In the genomic region with DNA sequence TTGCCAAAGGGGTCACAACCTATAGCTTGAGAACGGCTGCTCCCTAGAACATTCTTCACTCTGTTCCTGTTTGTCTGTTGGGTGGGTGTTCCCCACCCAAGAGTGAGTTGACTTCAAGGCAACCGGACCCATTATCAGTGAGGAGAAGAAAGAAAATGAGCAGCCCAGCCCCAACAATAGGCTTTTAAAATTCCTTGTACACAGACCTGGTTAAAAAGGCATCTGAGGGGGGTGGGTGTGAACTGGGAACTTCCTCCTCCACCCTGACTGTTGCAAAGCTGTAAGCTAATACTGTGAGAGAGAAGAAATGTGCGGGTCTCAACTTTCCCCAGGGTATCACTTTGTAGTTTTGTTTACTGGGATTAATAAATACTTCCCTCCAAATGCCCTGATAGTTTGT, we compare ENCODE assay signal across 18 mouse cellular contexts.
DNase-seq lines count a peak whose midpoint lies in the region; ATAC-seq and TF ChIP-seq lines count a peak whose summit lies in the region.
"Had no signal": no experiment of that assay in that cellular context is flagged by ENCODE, and none has a peak within 500 bp of the region (broad histone marks: within the 10 kb centered on the region; RNA-seq: fewer than 3 reads in every experiment).

No protein-coding gene starts in this region.

- peak overlapping the region; percentile 78 for H3K27ac ChIP-seq in heart, embryonic 13.5 days (replicated peaks)
- H3K27ac ChIP-seq in lung, postnatal 0 days (ENCODE audit: low read length): peak overlapping the region; percentile 76
- no peak overlapping the region for H3K27ac ChIP-seq in midbrain, embryonic 15.5 days
- H3K27ac ChIP-seq: forebrain, embryonic 12.5 days; hindbrain, embryonic 15.5 days; liver, embryonic 14.5 days; neural tube, embryonic 13.5 days had no signal

- DNase-seq in heart, postnatal 4 days: no peak
- peak; percentile 55 for DNase-seq in lung, postnatal 0 days (ENCODE audit: low spot score)
- DNase-seq in lung, adult 2 months: no peak
- DNase-seq in R1 (ENCODE audit: low read depth, low spot score): peak; percentile 91
- DNase-seq in adrenal gland, adult (ENCODE audit: inconsistent age in 2 of 2, low spot score in 1 of 2): no peak
- DNase-seq: cerebellum, adult 18-20 months; kidney, adult 18-20 months; kidney, postnatal 4 days; layer of hippocampus, postnatal 36 days; right cerebral cortex, postnatal 25 days; thymus, adult 18-20 months had no signal

- no peaks in the 10 kb centered on the region for H3K9me3 ChIP-seq in heart, embryonic 13.5 days
- no peaks in the 10 kb centered on the region for H3K9me3 ChIP-seq in lung, postnatal 0 days (ENCODE audit: low read length)
- H3K9me3 ChIP-seq in midbrain, embryonic 15.5 days: no peaks in the 10 kb centered on the region
- H3K9me3 ChIP-seq: forebrain, embryonic 12.5 days; hindbrain, embryonic 15.5 days; neural tube, embryonic 13.5 days had no signal

- no peak overlapping the region for H3K4me2 ChIP-seq in heart, embryonic 13.5 days
- no peak overlapping the region for H3K4me2 ChIP-seq in lung, postnatal 0 days (replicated peaks; ENCODE audit: low read depth, low read length)
- H3K4me2 ChIP-seq in midbrain, embryonic 15.5 days: no peak overlapping the region
- H3K4me2 ChIP-seq: forebrain, embryonic 12.5 days; hindbrain, embryonic 15.5 days; neural tube, embryonic 13.5 days had no signal

- WGBS in heart, embryonic 13.5 days: 30% methylated on average over 3 of the region's 3 CpGs
- 3% methylated on average over 3 of the region's 3 CpGs for WGBS in lung, postnatal 0 days
- WGBS in lung, adult 2 months: 25% methylated on average over 3 of the region's 3 CpGs
- WGBS in midbrain, embryonic 15.5 days: 39% methylated on average over 3 of the region's 3 CpGs

- ATAC-seq in heart, embryonic 13.5 days (ENCODE audit: extremely low read depth, insufficient number of reproducible peaks, low FRiP score, low TSS enrichment): no peak
- ATAC-seq in lung, postnatal 0 days: peak; percentile 59
- no peak for ATAC-seq in midbrain, embryonic 15.5 days (replicated peaks)
- ATAC-seq: Patski had no signal

- H3K9ac ChIP-seq in heart, embryonic 13.5 days: no peak overlapping the region
- no peak overlapping the region for H3K9ac ChIP-seq in lung, postnatal 0 days (replicated peaks; ENCODE audit: low read depth)
- no peak overlapping the region for H3K9ac ChIP-seq in midbrain, embryonic 15.5 days
- H3K9ac ChIP-seq: forebrain, embryonic 12.5 days; hindbrain, embryonic 15.5 days; liver, embryonic 14.5 days; neural tube, embryonic 13.5 days had no signal

- TF ChIP-seq POLR2A in lung, adult 2 months (IDR thresholded peaks at IDR 0.05; ENCODE audit: borderline replicate concordance, extremely low read depth, low read depth, low read length): no peak

- no peaks in the 10 kb centered on the region for H3K27me3 ChIP-seq in heart, embryonic 13.5 days (replicated peaks)
- no peaks in the 10 kb centered on the region for H3K27me3 ChIP-seq in lung, postnatal 0 days (replicated peaks; ENCODE audit: insufficient read depth, low read length)
- H3K27me3 ChIP-seq in midbrain, embryonic 15.5 days (replicated peaks): no peaks in the 10 kb centered on the region
- H3K27me3 ChIP-seq: forebrain, embryonic 12.5 days; hindbrain, embryonic 15.5 days; neural tube, embryonic 13.5 days; Patski had no signal

- H3K4me1 ChIP-seq in heart, embryonic 13.5 days: peaks cover 74% of the 10 kb centered on the region
- peaks cover 22% of the 10 kb centered on the region; the same call in 1 of the 2 replicates for H3K4me1 ChIP-seq in lung, postnatal 0 days (ENCODE audit: insufficient read depth, low read depth, low read length)
- H3K4me1 ChIP-seq in lung, adult 2 months (ENCODE audit: control insufficient read depth, insufficient read depth, low read length): peaks cover 30% of the 10 kb centered on the region
- peaks cover 11% of the 10 kb centered on the region; the same call in 1 of the 2 replicates for H3K4me1 ChIP-seq in midbrain, embryonic 15.5 days

- H3K4me3 ChIP-seq in heart, embryonic 13.5 days: no peak overlapping the region
- no peak overlapping the region for H3K4me3 ChIP-seq in lung, postnatal 0 days (ENCODE audit: low read depth, low read length)
- H3K4me3 ChIP-seq in lung, adult 2 months (replicated peaks; ENCODE audit: extremely low read depth, low read depth, low read length): no peak overlapping the region
- no peak overlapping the region for H3K4me3 ChIP-seq in midbrain, embryonic 15.5 days
- H3K4me3 ChIP-seq: forebrain, embryonic 12.5 days; hindbrain, embryonic 15.5 days; neural tube, embryonic 13.5 days had no signal

- peak; percentile 68 for TF ChIP-seq EP300 in lung, postnatal 0 days (IDR thresholded peaks at IDR 0.05)

- TF ChIP-seq CTCF in lung, postnatal 0 days (IDR thresholded peaks at IDR 0.05): no peak
- TF ChIP-seq CTCF in lung, adult 2 months (IDR thresholded peaks at IDR 0.05; ENCODE audit: insufficient read depth, low read length): no peak

- H3K36me3 ChIP-seq in heart, embryonic 13.5 days: 0 out of 2 replicates have a peak, but pooled peaks cover 5% of the 10 kb centered on the region
- no peaks in the 10 kb centered on the region for H3K36me3 ChIP-seq in lung, postnatal 0 days (ENCODE audit: insufficient read depth, low read length)
- H3K36me3 ChIP-seq in midbrain, embryonic 15.5 days (replicated peaks): no peaks in the 10 kb centered on the region
- H3K36me3 ChIP-seq: forebrain, embryonic 12.5 days; hindbrain, embryonic 15.5 days; neural tube, embryonic 13.5 days had no signal

Comparison
In these comparisons a context has a peak if more than half of its experiments do, and no peak if none do; other contexts are left out.
1. DNase-seq: peak in lung, postnatal 0 days (single experiment) and R1 (single experiment); none in heart, postnatal 4 days (single experiment), lung, adult 2 months (single experiment) and adrenal gland, adult (0 of 2).